Mouse (Mus musculus): Measurements from ENCODE around the gene Aff3.

- no peak for TF ChIP-seq CTCF (IDR thresholded peaks at IDR 0.05; ENCODE audit: low read depth)
- TF ChIP-seq EP300 (IDR thresholded peaks at IDR 0.05; ENCODE audit: low read depth) = no peak
Observed at GRCm38 (mm10) chr1:38606741-38607140, 58.0 kb downstream of the Aff3 start.
